In genomic region chr2:172404239-172404638, GRCm38 (mm10) we compare ENCODE assay signal across 24 mouse cellular contexts. TPM values are rescaled to one million over a fixed set of nuclear protein-coding genes. Genes with fewer than 3 reads are reported as not detected.
DNase-seq lines count a peak whose midpoint lies in the region; ATAC-seq and TF ChIP-seq lines count a peak whose summit lies in the region.
"Had no signal": no experiment of that assay in that cellular context is flagged by ENCODE, and none has a peak within 500 bp of the region (broad histone marks: within the 10 kb centered on the region; RNA-seq: fewer than 3 reads in every experiment).

No protein-coding gene starts in this region.

- peak overlapping the region; percentile 77 for H3K4me3 ChIP-seq in megakaryocyte, embryonic 14.5 days (replicated peaks)
- H3K4me3 ChIP-seq in CH12.LX (replicated peaks in 1 of 3; ENCODE audit: low read depth in 2 of 3, low read length in 2 of 3, poor library complexity in 1 of 3), result no peak overlapping the region
- H3K4me3 ChIP-seq in stomach, postnatal 0 days (ENCODE audit: low read depth, low read length), result no peak overlapping the region
- H3K4me3 ChIP-seq: embryonic facial prominence, embryonic 13.5 days; embryonic facial prominence, embryonic 15.5 days; erythroblast, embryonic 14.5 days; forebrain, embryonic 10.5 days; forebrain, embryonic 13.5 days; forebrain, embryonic 15.5 days had no signal

- WGBS in stomach, postnatal 0 days, result 56% methylated on average over 7 of the region's 7 CpGs

- TF ChIP-seq POLR2A in CH12.LX (IDR thresholded peaks at IDR 0.05; ENCODE audit: low read depth, low read length), result no peak

- H3K36me3 ChIP-seq in megakaryocyte, embryonic 14.5 days (replicated peaks; ENCODE audit: low read length), result peaks cover 83% of the 10 kb centered on the region
- H3K36me3 ChIP-seq in CH12.LX (replicated peaks in 1 of 2; ENCODE audit: control insufficient read depth in 1 of 2, insufficient read depth in 1 of 2, low read length in 1 of 2), result peaks cover 0 to 7% of the 10 kb centered on the region in 2 experiments
- H3K36me3 ChIP-seq in stomach, postnatal 0 days (ENCODE audit: control insufficient read depth, insufficient read depth, low read length), result no peaks in the 10 kb centered on the region
- H3K36me3 ChIP-seq: embryonic facial prominence, embryonic 13.5 days; embryonic facial prominence, embryonic 15.5 days; forebrain, embryonic 10.5 days; forebrain, embryonic 15.5 days had no signal

- ATAC-seq in megakaryocyte, adult 5-6 weeks (ENCODE audit: poor library complexity, severe bottlenecking), result no peak
- ATAC-seq in stomach, postnatal 0 days (ENCODE audit: low FRiP score, low TSS enrichment), result no peak
- ATAC-seq: forebrain, embryonic 13.5 days; forebrain, embryonic 15.5 days; forebrain, postnatal 0 days had no signal

- DNase-seq in CH12.LX (ENCODE audit: extremely low read depth) (no peak), ZHBTc4 (ENCODE audit: low read depth, low spot score) (peak; percentile 33)
- DNase-seq in adrenal gland, postnatal 4 days (ENCODE audit: low spot score in 2 of 2), result no peak
- DNase-seq in stomach, postnatal 0 days (ENCODE audit: low spot score), result no peak
- DNase-seq: adrenal gland, adult 2 months; adrenal gland, postnatal 10 days; adrenal gland, postnatal 25 days; B cell, adult 2 months; cerebellum, adult 11 months; cerebellum, adult 18-20 months; cerebellum, adult 8-10 months; cerebellum, adult 9-11 months; cerebellum, postnatal 14 days; cerebellum, postnatal 36 days; embryo, embryonic 11 days; forebrain, postnatal 0 days had no signal

- no peak for TF ChIP-seq CTCF in CH12.LX (conservative IDR thresholded peaks at IDR 0.05 in 1 of 2, IDR thresholded peaks at IDR 0.05 in 1 of 2; ENCODE audit: low read depth in 2 of 2, low read length in 2 of 2)
- no peak for TF ChIP-seq CTCF in stomach, postnatal 0 days (IDR thresholded peaks at IDR 0.05; ENCODE audit: low read depth)

- dilution Hi-C loops in CH12.LX (cut with MboI; ENCODE audit: extremely low pct_ligation_motif_present, extremely low pct_unique_long_range_greater_than_20kb, low sequenced_read_pairs), result no loop called here

- no peaks in the 10 kb centered on the region for H3K9me3 ChIP-seq in megakaryocyte, embryonic 14.5 days
- H3K9me3 ChIP-seq in CH12.LX (replicated peaks; ENCODE audit: low read length), result no peaks in the 10 kb centered on the region
- H3K9me3 ChIP-seq in stomach, postnatal 0 days (ENCODE audit: control insufficient read depth, low read length), result no peaks in the 10 kb centered on the region
- H3K9me3 ChIP-seq: embryonic facial prominence, embryonic 13.5 days; embryonic facial prominence, embryonic 15.5 days; forebrain, embryonic 10.5 days; forebrain, embryonic 13.5 days; forebrain, embryonic 15.5 days had no signal

- no peaks in the 10 kb centered on the region; the same call in 1 of the 2 replicates for H3K79me2 ChIP-seq in CH12.LX (replicated peaks; ENCODE audit: control insufficient read depth, extremely low read depth, insufficient read depth, poor library complexity, severe bottlenecking)

- in situ Hi-C loops in CH12.LX (cut with MboI; ENCODE audit: low pct_ligation_motif_present, low pct_unique_long_range_greater_than_20kb, low sequenced_read_pairs), result no loop called here

- H3K4me2 ChIP-seq in CH12.LX (ENCODE audit: insufficient read depth, low read depth, poor library complexity, severe bottlenecking), result 0 out of 2 replicates have a peak overlapping the region, but pooled peaks have one; percentile 7
- H3K4me2 ChIP-seq in stomach, postnatal 0 days (replicated peaks; ENCODE audit: low read depth), result no peak overlapping the region
- H3K4me2 ChIP-seq: embryonic facial prominence, embryonic 13.5 days; embryonic facial prominence, embryonic 15.5 days; forebrain, embryonic 13.5 days; forebrain, embryonic 15.5 days had no signal

- TF ChIP-seq RAD21 in CH12.LX (IDR thresholded peaks at IDR 0.05; ENCODE audit: low read depth, low read length), result no peak

- no peak overlapping the region for H3K9ac ChIP-seq in CH12.LX (ENCODE audit: insufficient read depth, low read depth)
- H3K9ac ChIP-seq in stomach, postnatal 0 days (ENCODE audit: low read length), result no peak overlapping the region
- H3K9ac ChIP-seq: embryonic facial prominence, embryonic 13.5 days; embryonic facial prominence, embryonic 15.5 days; forebrain, embryonic 13.5 days; forebrain, embryonic 15.5 days; forebrain, postnatal 0 days had no signal

- no peak overlapping the region for H3K27ac ChIP-seq in CH12.LX (ENCODE audit: insufficient read depth, low read depth)
- H3K27ac ChIP-seq in stomach, postnatal 0 days (replicated peaks), result no peak overlapping the region
- H3K27ac ChIP-seq: embryonic facial prominence, embryonic 13.5 days; embryonic facial prominence, embryonic 15.5 days; forebrain, embryonic 10.5 days; forebrain, embryonic 13.5 days; forebrain, embryonic 15.5 days had no signal

- no peak for TF ChIP-seq EP300 in CH12.LX (IDR thresholded peaks at IDR 0.05; ENCODE audit: low read length)
- no peak for TF ChIP-seq EP300 in stomach, postnatal 0 days (optimal IDR thresholded peaks at IDR 0.05)

- H3K4me1 ChIP-seq in megakaryocyte, embryonic 14.5 days, result peaks cover 97% of the 10 kb centered on the region
- H3K4me1 ChIP-seq in CH12.LX (ENCODE audit: control insufficient read depth in 1 of 2, insufficient read depth in 2 of 2), result peaks cover 41 to 73% of the 10 kb centered on the region in 2 experiments
- no peaks in the 10 kb centered on the region for H3K4me1 ChIP-seq in stomach, postnatal 0 days (replicated peaks; ENCODE audit: control insufficient read depth, insufficient read depth)
- H3K4me1 ChIP-seq: embryonic facial prominence, embryonic 13.5 days; embryonic facial prominence, embryonic 15.5 days; forebrain, embryonic 15.5 days had no signal

- no peaks in the 10 kb centered on the region for H3K27me3 ChIP-seq in megakaryocyte, embryonic 14.5 days (replicated peaks)
- no peaks in the 10 kb centered on the region for H3K27me3 ChIP-seq in CH12.LX (replicated peaks)
- H3K27me3 ChIP-seq in stomach, postnatal 0 days (ENCODE audit: control insufficient read depth, insufficient read depth, low read length), result no peaks in the 10 kb centered on the region
- H3K27me3 ChIP-seq: embryonic facial prominence, embryonic 13.5 days; embryonic facial prominence, embryonic 15.5 days; forebrain, embryonic 13.5 days; forebrain, embryonic 15.5 days had no signal

TF ChIP-seq in CH12.LX, 34 proteins besides CTCF, POLR2A, EP300 and RAD21:
- TF ChIP-seq SIN3A (IDR thresholded peaks at IDR 0.05; ENCODE audit: low read length), result no peak
- TF ChIP-seq ZC3H11A (IDR thresholded peaks at IDR 0.05; ENCODE audit: low read depth, low read length), result no peak
- no peak for TF ChIP-seq CHD1 (IDR thresholded peaks at IDR 0.05; ENCODE audit: low read depth, low read length)
- peak; percentile 59 for TF ChIP-seq BHLHE40 (IDR thresholded peaks at IDR 0.05; ENCODE audit: low read depth, low read length)
- no peak for TF ChIP-seq UBTF (IDR thresholded peaks at IDR 0.05; ENCODE audit: low read depth, low read length)
- TF ChIP-seq IRF4 (IDR thresholded peaks at IDR 0.05; ENCODE audit: low read depth, low read length), result no peak
- TF ChIP-seq MAX (IDR thresholded peaks at IDR 0.05; ENCODE audit: low read length), result no peak

RNA-seq across cellular contexts. Expression of gene Cass4, which starts 10.6 kb away (rescaled TPM):
- 5.9 TPM in 2 replicates for polyA plus RNA-seq in megakaryocyte, embryonic 14.5 days (2012; ENCODE audit: insufficient read depth, low replicate concordance)
- total RNA-seq in megakaryocyte, adult 5-6 weeks (2015), result 4.0 TPM in 2 replicates
- total RNA-seq in megakaryocyte, adult 5-6 weeks (2017), result 3.6 and 5.3 TPM in 2 replicates
- total RNA-seq in CH12.LX (2012; rRNA removed) (3.8 and 5.3 TPM in 2 replicates), CH12.LX (2014; rRNA removed) (2.9 and 3.3 TPM in 2 replicates)
- polyA plus RNA-seq in CH12.LX (2012; ENCODE audit: insufficient read length, low read depth), result 3.7 and 3.8 TPM in 2 replicates
- under 1 TPM; 0.22 to 0.25 TPM for total RNA-seq in adrenal gland, postnatal 4 days (2021)
- polyA plus RNA-seq in stomach, postnatal 0 days (2015; fragmentation: Nextera tagmentation; extraction: Ambion mirVana), result 0.17 and 0.18 TPM in 2 replicates
- total RNA-seq: adrenal gland, postnatal 25 days had no signal
- polyA plus RNA-seq: erythroblast, embryonic 14.5 days; forebrain, embryonic 13.5 days had no signal

RNA-seq across cellular contexts. Expression of gene Cstf1, which starts 33.8 kb away (rescaled TPM):
- 7.2 and 7.4 TPM in 2 replicates for polyA plus RNA-seq in megakaryocyte, embryonic 14.5 days (2012; ENCODE audit: insufficient read depth, low replicate concordance)
- 18.5 and 19.7 TPM in 2 replicates for total RNA-seq in megakaryocyte, adult 5-6 weeks (2015)
- 34.4 and 39.7 TPM in 2 replicates for total RNA-seq in megakaryocyte, adult 5-6 weeks (2017)
- total RNA-seq in CH12.LX (2012; rRNA removed) (44.2 and 52.1 TPM in 2 replicates), CH12.LX (2014; rRNA removed) (59.0 and 62.1 TPM in 2 replicates)
- polyA plus RNA-seq in CH12.LX (2012; ENCODE audit: insufficient read length, low read depth), result 49.6 and 53.2 TPM in 2 replicates
- total RNA-seq in adrenal gland, postnatal 4 days (2021), result 10 to 100 TPM; 38.5 to 41.5 TPM
- polyA plus RNA-seq in stomach, postnatal 0 days (2015; fragmentation: Nextera tagmentation; extraction: Ambion mirVana), result 19.9 TPM in 2 replicates

RNA-seq across cellular contexts. Expression of gene Aurka, which starts 33.9 kb away (rescaled TPM):
- 7.0 and 9.6 TPM in 2 replicates for polyA plus RNA-seq in megakaryocyte, embryonic 14.5 days (2012; ENCODE audit: insufficient read depth, low replicate concordance)
- 46.6 and 51.4 TPM in 2 replicates for total RNA-seq in megakaryocyte, adult 5-6 weeks (2015)
- 79.4 and 81.0 TPM in 2 replicates for total RNA-seq in megakaryocyte, adult 5-6 weeks (2017)
- 88.6 and 103 TPM in 2 replicates for total RNA-seq in CH12.LX (2012; rRNA removed)
- 73.6 and 84.4 TPM in 2 replicates for total RNA-seq in CH12.LX (2014; rRNA removed)
- polyA plus RNA-seq in CH12.LX (2012; ENCODE audit: insufficient read length, low read depth), result 113 and 128 TPM in 2 replicates
- 10 to 100 TPM; 22.4 to 22.6 TPM for total RNA-seq in adrenal gland, postnatal 4 days (2021)
- polyA plus RNA-seq in stomach, postnatal 0 days (2015; fragmentation: Nextera tagmentation; extraction: Ambion mirVana), result 18.9 and 24.1 TPM in 2 replicates

RNA-seq across cellular contexts. Expression of gene Rtf2, which starts 36.1 kb away (rescaled TPM):
- 15.3 and 57.1 TPM in 2 replicates for polyA plus RNA-seq in megakaryocyte, embryonic 14.5 days (2012; ENCODE audit: insufficient read depth, low replicate concordance)
- total RNA-seq in megakaryocyte, adult 5-6 weeks (2015), result 49.3 and 54.0 TPM in 2 replicates
- 190 and 209 TPM in 2 replicates for total RNA-seq in megakaryocyte, adult 5-6 weeks (2017)
- 61.4 and 66.6 TPM in 2 replicates for total RNA-seq in CH12.LX (2012; rRNA removed)
- 58.5 and 60.3 TPM in 2 replicates for total RNA-seq in CH12.LX (2014; rRNA removed)
- polyA plus RNA-seq in CH12.LX (2012; ENCODE audit: insufficient read length, low read depth), result 72.9 and 90.2 TPM in 2 replicates
- 10 to 100 TPM; 73.0 to 73.2 TPM for total RNA-seq in adrenal gland, postnatal 4 days (2021)
- polyA plus RNA-seq in stomach, postnatal 0 days (2015; fragmentation: Nextera tagmentation; extraction: Ambion mirVana), result 79.7 and 81.1 TPM in 2 replicates

RNA-seq across cellular contexts. Expression of gene Gcnt7, which starts 54.2 kb away (rescaled TPM):
- polyA plus RNA-seq in megakaryocyte, embryonic 14.5 days (2012; ENCODE audit: insufficient read depth, low replicate concordance), result not detected in 2 replicates
- total RNA-seq in megakaryocyte, adult 5-6 weeks (2015), result not detected in 2 replicates
- not detected in 2 replicates for total RNA-seq in megakaryocyte, adult 5-6 weeks (2017)
- total RNA-seq in CH12.LX (2012; rRNA removed), result 0.17 and 0.29 TPM in 2 replicates
- not detected in 2 replicates for total RNA-seq in CH12.LX (2014; rRNA removed)
- 0.21 TPM in 1 of 2 replicates, not detected in the other for polyA plus RNA-seq in CH12.LX (2012; ENCODE audit: insufficient read length, low read depth)
- total RNA-seq in adrenal gland, postnatal 4 days (2021), result not detected
- 0.38 and 0.44 TPM in 2 replicates for polyA plus RNA-seq in stomach, postnatal 0 days (2015; fragmentation: Nextera tagmentation; extraction: Ambion mirVana)
- total RNA-seq: adrenal gland, adult 2 months; adrenal gland, postnatal 10 days; adrenal gland, postnatal 25 days; forebrain, postnatal 0 days had no signal
- polyA plus RNA-seq: adrenal gland, adult 2 months; erythroblast, embryonic 14.5 days had no signal
